Mouse (Mus musculus): ENCODE results near the gene Casz1. TPM values are rescaled to one million over a fixed set of nuclear protein-coding genes. Genes with fewer than 3 reads are reported as not detected.

Gene Casz1
- polyA plus RNA-seq, 2 experiments = 0.32 to 0.39 TPM

GRCm38 (mm10) chr4:148813247-148813646 is 9.0 kb downstream of the Casz1 start:
- Histone ChIP-seq H3K9ac (replicated peaks) (no peak overlapping the region), H3K4me2 (ENCODE audit: low read depth) (no peak overlapping the region), H3K4me1 (replicated peaks; ENCODE audit: control insufficient read depth in 2 of 2, insufficient read depth in 2 of 2, low read length in 1 of 2) (no peaks in the 10 kb centered on the region), H3K27ac (no peak overlapping the region), H3K36me3 (replicated peaks; ENCODE audit: control insufficient read depth, insufficient read depth, low read depth) (no peaks in the 10 kb centered on the region), H3K4me3 (ENCODE audit: insufficient read depth in 1 of 2, low read depth in 2 of 2, low read length in 2 of 2) (no peak overlapping the region), H3K27me3 (ENCODE audit: control insufficient read depth, insufficient read depth, low read length) (peaks cover 23% of the 10 kb centered on the region), H3K9me3 (ENCODE audit: control insufficient read depth, low read length) (no peaks in the 10 kb centered on the region)
- ATAC-seq (ENCODE audit: insufficient read depth) (no peak), DNase-seq (ENCODE audit: low read depth in 3 of 3, low spot score in 3 of 3) (no peak)
- WGBS (ENCODE audit: insufficient replicate concordance) = 54% methylated on average over 6 of the region's 6 CpGs
- TF ChIP-seq CTCF (IDR thresholded peaks at IDR 0.05; ENCODE audit: low read depth) (no peak), EP300 (IDR thresholded peaks at IDR 0.05; ENCODE audit: low read depth) (no peak)

GRCm38 (mm10) chr4:148816556-148816955 is 12.3 kb downstream of the Casz1 start:
- no peak overlapping the region for H3K27ac ChIP-seq
- H3K4me2 ChIP-seq (ENCODE audit: low read depth) = no peak overlapping the region
- H3K9ac ChIP-seq (replicated peaks) = no peak overlapping the region
- peaks cover 5% of the 10 kb centered on the region; the same call in 1 of the 2 replicates for H3K27me3 ChIP-seq (ENCODE audit: control insufficient read depth, insufficient read depth, low read length)
- H3K9me3 ChIP-seq (ENCODE audit: control insufficient read depth, low read length) = no peaks in the 10 kb centered on the region
- H3K36me3 ChIP-seq (replicated peaks; ENCODE audit: control insufficient read depth, insufficient read depth, low read depth) = no peaks in the 10 kb centered on the region
- H3K4me1 ChIP-seq (replicated peaks; ENCODE audit: control insufficient read depth in 2 of 2, insufficient read depth in 2 of 2, low read length in 1 of 2) = no peaks in the 10 kb centered on the region
- DNase-seq (ENCODE audit: low read depth in 3 of 3, low spot score in 3 of 3) (no peak), ATAC-seq (ENCODE audit: insufficient read depth) (no peak)
- H3K4me3 ChIP-seq (ENCODE audit: insufficient read depth in 1 of 2, low read depth in 2 of 2, low read length in 2 of 2) = no peak overlapping the region
- 14% methylated on average over 14 of the region's 14 CpGs for WGBS (ENCODE audit: insufficient replicate concordance)
- no peak for TF ChIP-seq CTCF (IDR thresholded peaks at IDR 0.05; ENCODE audit: low read depth)

DNA sequence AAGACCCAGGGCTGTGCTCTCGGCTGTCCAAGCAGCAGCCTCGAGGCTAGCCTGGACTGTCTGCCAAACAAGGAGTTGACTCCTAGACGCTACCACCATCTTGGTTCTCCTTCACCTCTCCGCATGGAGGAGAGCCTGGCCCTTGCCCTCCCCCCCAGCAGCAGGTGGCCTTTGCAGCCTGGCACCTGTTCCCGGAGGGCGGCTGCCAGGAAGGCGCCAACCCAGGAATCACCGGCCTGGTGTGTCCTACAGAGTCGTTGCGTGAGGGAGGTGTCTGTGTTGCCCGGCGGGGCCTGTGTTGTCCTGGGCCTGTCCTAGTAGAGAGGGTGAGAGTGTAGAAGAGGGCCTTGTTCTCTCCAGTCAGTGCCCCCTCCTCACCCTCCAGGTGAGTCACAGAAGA is 13.9 kb downstream of the Casz1 start:
- Histone ChIP-seq H3K36me3 (replicated peaks; ENCODE audit: control insufficient read depth, insufficient read depth, low read depth) (no peaks in the 10 kb centered on the region), H3K4me3 (ENCODE audit: insufficient read depth in 1 of 2, low read depth in 2 of 2, low read length in 2 of 2) (no peak overlapping the region), H3K9ac (replicated peaks) (no peak overlapping the region), H3K27ac (no peak overlapping the region), H3K9me3 (ENCODE audit: control insufficient read depth, low read length) (no peaks in the 10 kb centered on the region), H3K27me3 (ENCODE audit: control insufficient read depth, insufficient read depth, low read length) (no peaks in the 10 kb centered on the region), H3K4me2 (ENCODE audit: low read depth) (no peak overlapping the region), H3K4me1 (replicated peaks; ENCODE audit: control insufficient read depth in 2 of 2, insufficient read depth in 2 of 2, low read length in 1 of 2) (no peaks in the 10 kb centered on the region)
- ATAC-seq (ENCODE audit: insufficient read depth) (no peak), DNase-seq (ENCODE audit: low read depth in 3 of 3, low spot score in 3 of 3) (no peak)
- WGBS (ENCODE audit: insufficient replicate concordance) = 71% methylated on average over 12 of the region's 12 CpGs
- no peak for TF ChIP-seq EP300 (IDR thresholded peaks at IDR 0.05; ENCODE audit: low read depth)
- TF ChIP-seq CTCF (IDR thresholded peaks at IDR 0.05; ENCODE audit: low read depth) = no peak

- H3K4me2 ChIP-seq (ENCODE audit: low read depth) = no peak overlapping the region
- no peak for ATAC-seq (ENCODE audit: insufficient read depth)
These were observed 15.9 kb downstream of the Casz1 start for GRCm38 (mm10) chr4:148820171-148820570.

DNA sequence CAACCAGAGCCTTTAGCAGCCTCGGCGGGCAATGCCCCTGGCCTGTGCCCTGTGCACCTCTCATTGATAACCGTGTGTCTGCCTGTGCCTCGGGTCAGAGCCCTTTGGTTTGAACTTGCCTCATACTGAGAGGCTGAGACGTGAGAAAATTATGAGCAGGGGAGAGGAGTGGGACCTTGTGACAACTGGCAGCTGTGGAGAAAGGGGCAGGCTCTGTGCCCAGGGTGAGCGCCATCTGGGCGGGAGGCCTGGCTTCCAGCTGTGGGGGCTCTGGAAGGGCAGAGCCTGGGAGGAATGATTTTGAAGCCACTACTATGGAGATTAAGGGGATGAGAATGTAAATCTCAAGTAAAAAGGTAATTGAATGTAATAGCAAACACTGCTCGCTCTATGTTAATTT is 19.1 kb downstream of the Casz1 start:
- no peak for DNase-seq (ENCODE audit: low read depth in 3 of 3, low spot score in 3 of 3)
- no peak overlapping the region for H3K27ac ChIP-seq
- TF ChIP-seq EP300 (IDR thresholded peaks at IDR 0.05; ENCODE audit: low read depth) (no peak), CTCF (IDR thresholded peaks at IDR 0.05; ENCODE audit: low read depth) (no peak)
- no peak for ATAC-seq (ENCODE audit: insufficient read depth)
- no peak overlapping the region for H3K4me3 ChIP-seq (ENCODE audit: insufficient read depth in 1 of 2, low read depth in 2 of 2, low read length in 2 of 2)
- H3K4me2 ChIP-seq (ENCODE audit: low read depth) = no peak overlapping the region
- WGBS (ENCODE audit: insufficient replicate concordance) = 68% methylated on average over 8 of the region's 8 CpGs
- H3K9ac ChIP-seq (replicated peaks) = no peak overlapping the region
- no peaks in the 10 kb centered on the region for H3K36me3 ChIP-seq (replicated peaks; ENCODE audit: control insufficient read depth, insufficient read depth, low read depth)
- H3K27me3 ChIP-seq (ENCODE audit: control insufficient read depth, insufficient read depth, low read length) = no peaks in the 10 kb centered on the region
- H3K9me3 ChIP-seq (ENCODE audit: control insufficient read depth, low read length) = no peaks in the 10 kb centered on the region
- no peaks in the 10 kb centered on the region for H3K4me1 ChIP-seq (replicated peaks; ENCODE audit: control insufficient read depth in 2 of 2, insufficient read depth in 2 of 2, low read length in 1 of 2)

More at GRCm38 (mm10) chr4:148820171-148820570, 15.9 kb downstream of the Casz1 start:
- Histone ChIP-seq H3K27ac (no peak overlapping the region), H3K9ac (replicated peaks) (no peak overlapping the region), H3K36me3 (replicated peaks; ENCODE audit: control insufficient read depth, insufficient read depth, low read depth) (no peaks in the 10 kb centered on the region), H3K9me3 (ENCODE audit: control insufficient read depth, low read length) (no peaks in the 10 kb centered on the region), H3K4me1 (replicated peaks; ENCODE audit: control insufficient read depth in 2 of 2, insufficient read depth in 2 of 2, low read length in 1 of 2) (no peaks in the 10 kb centered on the region), H3K4me3 (ENCODE audit: insufficient read depth in 1 of 2, low read depth in 2 of 2, low read length in 2 of 2) (no peak overlapping the region), H3K27me3 (ENCODE audit: control insufficient read depth, insufficient read depth, low read length) (no peaks in the 10 kb centered on the region)
- DNase-seq (ENCODE audit: low read depth in 3 of 3, low spot score in 3 of 3) = no peak
- WGBS (ENCODE audit: insufficient replicate concordance) = 61% methylated on average over 13 of the region's 13 CpGs
- TF ChIP-seq CTCF (IDR thresholded peaks at IDR 0.05; ENCODE audit: low read depth) = no peak
- no peak for TF ChIP-seq EP300 (IDR thresholded peaks at IDR 0.05; ENCODE audit: low read depth)

Data from liver, embryonic 14.5 days (tissue).